Comparison of ENCODE assay signal across 8 mouse cellular contexts in genomic region chr17:71254736-71255135, GRCm38 (mm10). TPM values are rescaled to one million over a fixed set of nuclear protein-coding genes. Genes with fewer than 3 reads are reported as not detected.
DNase-seq lines count a peak whose midpoint lies in the region; ATAC-seq and TF ChIP-seq lines count a peak whose summit lies in the region.

No protein-coding gene starts in this region.

- ATAC-seq in heart, postnatal 0 days (ENCODE audit: insufficient read depth, low read depth), result no peak
- ATAC-seq in frontal cortex, adult (ENCODE audit: low TSS enrichment), result no peak

- H3K27ac ChIP-seq in gastrocnemius, adult 2 months, result no peak overlapping the region; the same call in 1 of the 2 replicates
- no peak overlapping the region for H3K27ac ChIP-seq in testis, adult 2 months (ENCODE audit: control insufficient read depth, insufficient read depth, low read depth, low read length)
- peak overlapping the region; percentile 63 for H3K27ac ChIP-seq in heart, postnatal 0 days (ENCODE audit: low read depth)

- peaks cover 13% of the 10 kb centered on the region for H3K4me1 ChIP-seq in testis, adult 2 months (ENCODE audit: control insufficient read depth, insufficient read depth, low read length)
- peaks cover 51% of the 10 kb centered on the region for H3K4me1 ChIP-seq in heart, postnatal 0 days (ENCODE audit: control insufficient read depth, insufficient read depth)

- DNase-seq in gastrocnemius, adult 2 months, result peak; percentile 46
- DNase-seq in gastrocnemius, postnatal 25 days, result no peak
- no peak for DNase-seq in testis, postnatal 14 days (ENCODE audit: low spot score)
- DNase-seq in heart, postnatal 0 days (ENCODE audit: low spot score), result no peak
- peak; percentile 37 for DNase-seq in naive thymus-derived CD4-positive, alpha-beta T cell, adult 2 months (ENCODE audit: low read depth)
- no peak for DNase-seq in layer of hippocampus, adult 11-12 months (ENCODE audit: low spot score)

- no peaks in the 10 kb centered on the region for H3K27me3 ChIP-seq in testis, adult 2 months (ENCODE audit: control insufficient read depth, insufficient read depth, low read length)
- H3K27me3 ChIP-seq in heart, postnatal 0 days (ENCODE audit: control insufficient read depth, insufficient read depth, low read length), result no peaks in the 10 kb centered on the region

- peak; percentile 62 for TF ChIP-seq CTCF in gastrocnemius, adult 2 months (IDR thresholded peaks at IDR 0.05)
- 0 out of 2 replicates have a peak, but pooled peaks have one; percentile 8 for TF ChIP-seq CTCF in testis, adult 2 months (IDR thresholded peaks at IDR 0.05; ENCODE audit: control insufficient read depth, insufficient read depth, insufficient replicate concordance, low read depth, low read length)
- peak; percentile 54 for TF ChIP-seq CTCF in heart, postnatal 0 days (IDR thresholded peaks at IDR 0.05; ENCODE audit: low read depth)

- H3K36me3 ChIP-seq in testis, adult 2 months (ENCODE audit: control insufficient read depth, insufficient read depth, low read length), result no peaks in the 10 kb centered on the region; the same call in 1 of the 2 replicates
- no peaks in the 10 kb centered on the region for H3K36me3 ChIP-seq in heart, postnatal 0 days (replicated peaks; ENCODE audit: control insufficient read depth, insufficient read depth, low read length)

- intact Hi-C loops in gastrocnemius, adult 2 months (cut with DNase I), result loop anchor here (5.0 kb wide), 1 partner anchor 58 kb away; the partner anchor contains the start of gene Emilin2

- H3K4me3 ChIP-seq in gastrocnemius, adult 2 months, result peak overlapping the region; percentile 52
- no peak overlapping the region for H3K4me3 ChIP-seq in testis, adult 2 months (ENCODE audit: control insufficient read depth, low read depth, low read length)
- H3K4me3 ChIP-seq in heart, postnatal 0 days (ENCODE audit: low read depth, low read length), result no peak overlapping the region

- WGBS in heart, postnatal 0 days, result 55% methylated on average over 6 of the region's 6 CpGs

- TF ChIP-seq EP300 in heart, postnatal 0 days (IDR thresholded peaks at IDR 0.05; ENCODE audit: low read depth), result no peak

- no peak overlapping the region for H3K9ac ChIP-seq in heart, postnatal 0 days (replicated peaks; ENCODE audit: low read depth, low read length)

- no peak overlapping the region for H3K4me2 ChIP-seq in heart, postnatal 0 days (ENCODE audit: low read depth, low read length)

- H3K9me3 ChIP-seq in heart, postnatal 0 days (replicated peaks; ENCODE audit: control insufficient read depth, low read length), result no peaks in the 10 kb centered on the region

- no peak for TF ChIP-seq POLR2A in testis, adult 2 months (IDR thresholded peaks at IDR 0.05; ENCODE audit: control insufficient read depth, low read depth, low read length)

RNA-seq across cellular contexts. Expression of gene Emilin2, which starts 57.0 kb away (rescaled TPM):
- total RNA-seq in gastrocnemius, adult 2 months (2021), result 1 to 10 TPM; 3.9 to 8.6 TPM
- total RNA-seq in gastrocnemius, postnatal 25 days (2021), result 10 to 100 TPM in 1 of 2 experiments, 1 to 10 TPM in 1; 9.9 to 13.8 TPM
- polyA plus RNA-seq in testis, adult 2 months (2012; rRNA removed), result 10.9 and 13.1 TPM in 2 replicates
- 86.4 and 107 TPM in 2 replicates for total RNA-seq in heart, postnatal 0 days (2014; rRNA removed; ENCODE audit: low replicate concordance)
- 58.5 and 65.3 TPM in 2 replicates for polyA plus RNA-seq in heart, postnatal 0 days (2015; fragmentation: Nextera tagmentation; extraction: Ambion mirVana)

Comparison
In these comparisons a context has a peak if more than half of its experiments do, and no peak if none do; other contexts are left out.
1. DNase-seq: peak in gastrocnemius, adult 2 months (single experiment) and naive thymus-derived CD4-positive, alpha-beta T cell, adult 2 months (single experiment); none in gastrocnemius, postnatal 25 days (single experiment), testis, postnatal 14 days (single experiment), heart, postnatal 0 days (single experiment) and layer of hippocampus, adult 11-12 months (single experiment).
2. CTCF ChIP-seq: peak in every context shown above with its lines; median percentile 62 in gastrocnemius, adult 2 months; 54 in heart, postnatal 0 days; 8 in testis, adult 2 months.